Mouse (Mus musculus) liver, embryonic 14.5 days (tissue): ENCODE results near the gene Olfr10. TPM values are rescaled to one million over a fixed set of nuclear protein-coding genes. Genes with fewer than 3 reads are reported as not detected.

Experiments used
- ATAC-seq: fragments of 200-750 bp; cut with Nextera tagmentation; 2 replicates; pipeline ENCODE4 v1.8.0; 2017; ENCODE audit warnings: moderate number of reproducible peaks, mild to moderate bottlenecking, moderate library complexity; ENCODE audit not compliant: insufficient read depth
- DNase-seq, 3 experiments: peaks; one replicate each; pipeline ENCODE4 v3.0.0-alpha.2; 2012 to 2013; ENCODE audit warnings: low read depth in 3 of 3, low spot score in 3 of 3
- H3K27ac ChIP-seq: fragments of 300-500 bp; sonication (generic); 2 replicates; pipeline ENCODE4 v1.5.1; 2014; ENCODE audit warnings: moderate library complexity, mild to moderate bottlenecking, control low read depth, inconsistent platforms
- H3K27me3 ChIP-seq: fragments of 300-500 bp; sonication (generic); 2 replicates; pipeline ENCODE4 v1.6.1; 2014; ENCODE audit warnings: mild to moderate bottlenecking, low read length, moderate library complexity; ENCODE audit not compliant: control insufficient read depth, insufficient read depth
- H3K36me3 ChIP-seq: fragments of 300-500 bp; sonication (generic); replicated peaks from 2 replicates; pipeline ENCODE4 v1.6.1; 2014; ENCODE audit warnings: low read depth; ENCODE audit not compliant: control insufficient read depth, insufficient read depth
- H3K4me1 ChIP-seq, 2 experiments: fragments of 200-500 bp in 1 of 2; fragments of 300-500 bp in 1 of 2; sonication (generic) in 1 of 2; replicated peaks; 2 replicates each; pipeline ENCODE4 v1.6.1; 2012 to 2014; ENCODE audit warnings: antibody characterized with exemption in 1 of 2, inconsistent platforms in 1 of 2, low read length in 1 of 2; ENCODE audit not compliant: control insufficient read depth in 2 of 2, insufficient read depth in 2 of 2
- H3K4me2 ChIP-seq: fragments of 300-500 bp; sonication (generic); 2 replicates; pipeline ENCODE4 v1.6.1; 2014; ENCODE audit warnings: low read depth, mild to moderate bottlenecking, control low read depth, moderate library complexity
- H3K4me3 ChIP-seq, 2 experiments: fragments of 200-500 bp in 1 of 2; fragments of 300-500 bp in 1 of 2; sonication (generic) in 1 of 2; 2 replicates each; pipeline ENCODE4 v1.5.1; 2012 to 2014; ENCODE audit warnings: low read depth in 2 of 2, low read length in 2 of 2, mild to moderate bottlenecking in 2 of 2, control low read depth in 1 of 2, inconsistent platforms in 1 of 2, moderate library complexity in 1 of 2; ENCODE audit not compliant: insufficient read depth in 1 of 2
- H3K9ac ChIP-seq: fragments of 300-500 bp; sonication (generic); replicated peaks from 2 replicates; pipeline ENCODE4 v1.6.1; 2014; ENCODE audit warnings: mild to moderate bottlenecking, control low read depth, moderate library complexity
- H3K9me3 ChIP-seq: fragments of 300-500 bp; sonication (generic); 2 replicates; pipeline ENCODE4 v1.6.1; 2016; ENCODE audit warnings: low read length, mixed read lengths; ENCODE audit not compliant: control insufficient read depth
- CTCF ChIP-seq: IDR thresholded peaks from 2 replicates; pipeline ENCODE4 v1.5.1; 2016; ENCODE audit warnings: antibody characterized with exemption, low read depth, control low read depth
- EP300 ChIP-seq: IDR thresholded peaks from 2 replicates; pipeline ENCODE4 v1.6.1; 2016; ENCODE audit warnings: antibody characterized with exemption, low read depth
- WGBS: fragments of 180-500 bp; shearing (Covaris S2); extraction: QIAGEN DNeasy Blood & Tissue Kit; methylation state at CpG from one replicate; pipeline ENCODE4 v1.1.7; 2014; ENCODE audit not compliant: insufficient replicate concordance; 5-methylcytosine and 5-hydroxymethylcytosine counted together
- polyA plus RNA-seq, 2 experiments: library from polyadenylated mRNA; depleted of rRNA in 1 of 2; stranded (reverse) in 1 of 2; unstranded in 1 of 2; fragments of >200 nt; fragmentation: Nextera tagmentation in 1 of 2; extraction: Ambion mirVana in 1 of 2; gene quantifications; 2 replicates each; pipeline versions ENCODE4 v1.2.1 to v1.2.3; 2012 to 2014

The Olfr10 gene
- polyA plus RNA-seq, 2 experiments, result not detected

DNA sequence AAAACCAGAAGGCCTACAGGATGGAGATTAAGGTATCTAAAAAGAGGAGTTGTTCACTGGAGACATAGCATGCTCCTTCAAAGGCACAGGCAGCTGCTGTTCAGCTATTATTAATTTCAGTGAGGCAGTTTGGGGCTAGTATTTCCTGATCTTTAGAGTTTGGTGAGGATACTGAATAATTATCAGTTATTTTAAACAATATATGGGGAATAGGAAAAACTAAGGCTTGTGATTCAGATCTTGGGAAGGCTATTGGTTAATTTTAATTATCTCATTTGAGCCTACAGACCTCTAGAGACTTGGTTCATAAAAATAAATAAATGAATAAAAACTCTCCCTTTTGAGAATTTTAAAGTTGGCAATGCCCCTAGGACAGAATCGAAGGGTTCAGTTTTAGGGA lies 30.3 kb downstream of the Olfr10 start, which contains the start of gene Olfr1390:
Gene Olfr1390, plus strand, starts transcription at position 301 of the 400 bp plus-strand sequence.
- ATAC-seq, result no peak
- no peaks in the 10 kb centered on the region for H3K27me3 ChIP-seq
- no peak for TF ChIP-seq EP300
- TF ChIP-seq CTCF, result no peak

DNA sequence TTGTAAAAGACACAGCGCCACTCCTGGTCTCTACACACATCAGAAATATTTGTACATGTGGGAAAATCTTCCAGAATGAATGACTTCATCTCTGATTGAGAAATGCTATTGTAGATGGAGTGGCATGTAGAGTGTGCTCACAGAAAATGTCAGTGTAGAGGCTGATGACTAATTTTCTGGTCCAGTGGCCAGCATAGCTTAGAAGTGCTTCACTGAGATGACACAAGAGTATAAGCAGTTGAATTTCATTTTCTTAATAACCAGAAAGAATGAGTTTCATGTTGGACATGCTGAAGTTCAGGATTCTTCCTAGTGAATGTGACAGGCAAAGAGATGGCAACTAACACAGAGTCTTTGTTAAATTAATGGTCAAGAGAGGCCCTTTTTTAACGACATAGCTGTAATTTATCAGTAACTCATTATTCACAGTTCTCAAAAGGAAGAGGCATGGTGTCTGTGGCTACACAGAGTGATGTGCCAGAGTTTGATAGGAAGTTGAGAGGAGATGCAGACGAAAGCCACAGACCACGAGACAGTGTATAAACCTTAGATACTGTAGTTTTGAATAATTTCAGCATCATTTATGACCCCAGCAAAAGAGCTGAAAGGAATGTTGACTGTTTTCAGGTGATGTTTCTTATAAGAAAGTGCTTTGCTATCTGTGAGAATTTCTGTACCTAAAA lies 32.8 kb downstream of the Olfr10 start:
- 25% methylated on average over 4 of the region's 4 CpGs for WGBS
- Histone ChIP-seq H3K36me3 (no peaks in the 10 kb centered on the region), H3K9me3 (no peaks in the 10 kb centered on the region), H3K9ac (no peak overlapping the region), H3K4me3 (no peak overlapping the region), H3K4me2 (no peak overlapping the region), H3K27me3 (no peaks in the 10 kb centered on the region), H3K4me1 (no peaks in the 10 kb centered on the region), H3K27ac (no peak overlapping the region)
- ATAC-seq (no peak), DNase-seq (no peak)
- TF ChIP-seq EP300 (no peak), CTCF (no peak)

More for the DNA sequence above, 30.3 kb downstream of the Olfr10 start, which contains the start of gene Olfr1390:
- H3K4me2 ChIP-seq, result no peak within 1 kb of the TSS
- DNase-seq, result no peak
- no peaks in the 10 kb centered on the region for H3K4me1 ChIP-seq
- no peak within 1 kb of the TSS for H3K9ac ChIP-seq
- H3K27ac ChIP-seq, result no peak within 1 kb of the TSS
- no peaks in the 10 kb centered on the region for H3K9me3 ChIP-seq
- 55% methylated on average over 1 of the region's 1 CpGs for WGBS
- H3K36me3 ChIP-seq, result no peaks in the 10 kb centered on the region
- H3K4me3 ChIP-seq, result no peak within 1 kb of the TSS

Other genes with a start within 250 kb of the Olfr10 start
- gene Tgtp2, start 240.5 kb upstream of the Olfr10 start, polyA plus RNA-seq (2012; rRNA removed), result 0.06 and 0.27 TPM in 2 replicates
- 0.35 and 0.51 TPM in 2 replicates for gene Tgtp2, start 240.5 kb upstream of the Olfr10 start, polyA plus RNA-seq (2014; fragmentation: Nextera tagmentation; extraction: Ambion mirVana)
- gene Ifi47, start 228.2 kb upstream of the Olfr10 start, polyA plus RNA-seq (2012; rRNA removed), result 2.4 and 3.2 TPM in 2 replicates
- 6.2 and 7.6 TPM in 2 replicates for gene Ifi47, start 228.2 kb upstream of the Olfr10 start, polyA plus RNA-seq (2014; fragmentation: Nextera tagmentation; extraction: Ambion mirVana)
- not detected in 2 replicates for gene Olfr1396, start 189.9 kb upstream of the Olfr10 start, polyA plus RNA-seq (2012; rRNA removed)
- not detected in 2 replicates for gene Olfr1396, start 189.9 kb upstream of the Olfr10 start, polyA plus RNA-seq (2014; fragmentation: Nextera tagmentation; extraction: Ambion mirVana)
- not detected in 2 replicates for gene Olfr1395, start 162.5 kb upstream of the Olfr10 start, polyA plus RNA-seq (2012; rRNA removed)
- not detected in 2 replicates for gene Olfr1395, start 162.5 kb upstream of the Olfr10 start, polyA plus RNA-seq (2014; fragmentation: Nextera tagmentation; extraction: Ambion mirVana)
- gene Olfr1394, start 150.4 kb upstream of the Olfr10 start, polyA plus RNA-seq (2012; rRNA removed), result not detected in 2 replicates
- not detected in 2 replicates for gene Olfr1394, start 150.4 kb upstream of the Olfr10 start, polyA plus RNA-seq (2014; fragmentation: Nextera tagmentation; extraction: Ambion mirVana)
- 0.78 and 1.2 TPM in 2 replicates for gene Btnl9, start 117.6 kb upstream of the Olfr10 start, polyA plus RNA-seq (2012; rRNA removed)
- 0.34 and 0.57 TPM in 2 replicates for gene Btnl9, start 117.6 kb upstream of the Olfr10 start, polyA plus RNA-seq (2014; fragmentation: Nextera tagmentation; extraction: Ambion mirVana)
- gene Zfp62, start 101.4 kb upstream of the Olfr10 start, polyA plus RNA-seq (2012; rRNA removed), result 3.1 and 5.2 TPM in 2 replicates
- gene Zfp62, start 101.4 kb upstream of the Olfr10 start, polyA plus RNA-seq (2014; fragmentation: Nextera tagmentation; extraction: Ambion mirVana), result 10.6 and 11.4 TPM in 2 replicates
- gene Mgat1, start 60.5 kb upstream of the Olfr10 start, polyA plus RNA-seq (2012; rRNA removed), result 22.8 and 23.7 TPM in 2 replicates
- 22.6 and 25.7 TPM in 2 replicates for gene Mgat1, start 60.5 kb upstream of the Olfr10 start, polyA plus RNA-seq (2014; fragmentation: Nextera tagmentation; extraction: Ambion mirVana)
- 0.03 and 0.08 TPM in 2 replicates for gene Olfr1393, start 26.4 kb upstream of the Olfr10 start, polyA plus RNA-seq (2012; rRNA removed)
- 0.05 and 0.10 TPM in 2 replicates for gene Olfr1393, start 26.4 kb upstream of the Olfr10 start, polyA plus RNA-seq (2014; fragmentation: Nextera tagmentation; extraction: Ambion mirVana)
- gene Olfr1392, start 19.5 kb upstream of the Olfr10 start, polyA plus RNA-seq (2012; rRNA removed), result 0.01 TPM in 2 replicates
- gene Olfr1392, start 19.5 kb upstream of the Olfr10 start, polyA plus RNA-seq (2014; fragmentation: Nextera tagmentation; extraction: Ambion mirVana), result not detected in 2 replicates
- gene Olfr1391, start 18.0 kb downstream of the Olfr10 start, polyA plus RNA-seq (2012; rRNA removed), result not detected in 2 replicates
- gene Olfr1391, start 18.0 kb downstream of the Olfr10 start, polyA plus RNA-seq (2014; fragmentation: Nextera tagmentation; extraction: Ambion mirVana), result not detected in 2 replicates
- gene Olfr1390, start 30.4 kb downstream of the Olfr10 start, polyA plus RNA-seq (2012; rRNA removed), result not detected in 2 replicates
- gene Olfr1390, start 30.4 kb downstream of the Olfr10 start, polyA plus RNA-seq (2014; fragmentation: Nextera tagmentation; extraction: Ambion mirVana), result not detected in 2 replicates
- gene Olfr1389, start 118.3 kb downstream of the Olfr10 start, polyA plus RNA-seq (2012; rRNA removed), result not detected in 2 replicates
- not detected in 2 replicates for gene Olfr1389, start 118.3 kb downstream of the Olfr10 start, polyA plus RNA-seq (2014; fragmentation: Nextera tagmentation; extraction: Ambion mirVana)
- 0.04 and 0.10 TPM in 2 replicates for gene Olfr1388, start 131.9 kb downstream of the Olfr10 start, polyA plus RNA-seq (2012; rRNA removed)
- 0.08 TPM in 1 of 2 replicates, not detected in the other for gene Olfr1388, start 131.9 kb downstream of the Olfr10 start, polyA plus RNA-seq (2014; fragmentation: Nextera tagmentation; extraction: Ambion mirVana)
- not detected in 2 replicates for gene Olfr1387, start 150.6 kb downstream of the Olfr10 start, polyA plus RNA-seq (2012; rRNA removed)
- gene Olfr1387, start 150.6 kb downstream of the Olfr10 start, polyA plus RNA-seq (2014; fragmentation: Nextera tagmentation; extraction: Ambion mirVana), result not detected in 2 replicates
- gene Olfr1386, start 160.3 kb downstream of the Olfr10 start, polyA plus RNA-seq (2012; rRNA removed), result not detected in 2 replicates
- gene Olfr1386, start 160.3 kb downstream of the Olfr10 start, polyA plus RNA-seq (2014; fragmentation: Nextera tagmentation; extraction: Ambion mirVana), result not detected in 2 replicates
- not detected in 2 replicates for gene Olfr1385, start 184.3 kb downstream of the Olfr10 start, polyA plus RNA-seq (2012; rRNA removed)
- gene Olfr1385, start 184.3 kb downstream of the Olfr10 start, polyA plus RNA-seq (2014; fragmentation: Nextera tagmentation; extraction: Ambion mirVana), result not detected in 2 replicates
- gene Olfr1384, start 202.0 kb downstream of the Olfr10 start, polyA plus RNA-seq (2012; rRNA removed), result not detected in 2 replicates
- not detected in 2 replicates for gene Olfr1384, start 202.0 kb downstream of the Olfr10 start, polyA plus RNA-seq (2014; fragmentation: Nextera tagmentation; extraction: Ambion mirVana)
- gene Olfr1383, start 214.9 kb downstream of the Olfr10 start, polyA plus RNA-seq (2012; rRNA removed), result not detected in 2 replicates
- gene Olfr1383, start 214.9 kb downstream of the Olfr10 start, polyA plus RNA-seq (2014; fragmentation: Nextera tagmentation; extraction: Ambion mirVana), result not detected in 2 replicates
- gene Olfr1382, start 223.5 kb downstream of the Olfr10 start, polyA plus RNA-seq (2012; rRNA removed), result not detected in 2 replicates
- not detected in 2 replicates for gene Olfr1382, start 223.5 kb downstream of the Olfr10 start, polyA plus RNA-seq (2014; fragmentation: Nextera tagmentation; extraction: Ambion mirVana)
- gene Olfr1381, start 238.7 kb downstream of the Olfr10 start, polyA plus RNA-seq (2012; rRNA removed), result not detected in 2 replicates
- not detected in 2 replicates for gene Olfr1381, start 238.7 kb downstream of the Olfr10 start, polyA plus RNA-seq (2014; fragmentation: Nextera tagmentation; extraction: Ambion mirVana)